Mouse (Mus musculus) kidney, embryonic 16.5 days (tissue): ENCODE measurements around the gene Trmt1. TPM values are rescaled to one million over a fixed set of nuclear protein-coding genes. Genes with fewer than 3 reads are reported as not detected.
A peak's percentile ranks its signal among the peaks of the same experiment; 100 is the strongest.

Experiments
- ATAC-seq: fragments of 200-750 bp; cut with Nextera tagmentation; 2 replicates; pipeline ENCODE4 v1.8.0; 2017; ENCODE audit warnings: moderate TSS enrichment; ENCODE audit not compliant: low FRiP score, low TSS enrichment
- H3K27ac ChIP-seq: fragments of 300-500 bp; sonication (generic); 2 replicates; pipeline ENCODE4 v1.5.1; 2014; ENCODE audit warnings: low read length
- H3K27me3 ChIP-seq: fragments of 300-500 bp; sonication (generic); 2 replicates; pipeline ENCODE4 v1.6.1; 2014; ENCODE audit warnings: low read length, control low read depth, mixed read lengths; ENCODE audit not compliant: insufficient read depth
- H3K36me3 ChIP-seq: fragments of 300-500 bp; sonication (generic); 2 replicates; pipeline ENCODE4 v1.6.1; 2014; ENCODE audit warnings: low read length, control low read depth, mixed read lengths; ENCODE audit not compliant: insufficient read depth
- H3K4me1 ChIP-seq: fragments of 300-500 bp; sonication (generic); 2 replicates; pipeline ENCODE4 v1.6.1; 2014; ENCODE audit warnings: low read length, control low read depth, mixed read lengths; ENCODE audit not compliant: insufficient read depth
- H3K4me2 ChIP-seq: fragments of 300-500 bp; sonication (generic); replicated peaks from 2 replicates; pipeline ENCODE4 v1.6.1; 2014; ENCODE audit warnings: low read depth, low read length
- H3K4me3 ChIP-seq: fragments of 300-500 bp; sonication (generic); 2 replicates; pipeline ENCODE4 v1.5.1; 2014; ENCODE audit warnings: mild to moderate bottlenecking, low read length
- H3K9ac ChIP-seq: fragments of 300-500 bp; sonication (generic); replicated peaks from 2 replicates; pipeline ENCODE4 v1.6.1; 2014; ENCODE audit warnings: low read length
- H3K9me3 ChIP-seq: fragments of 300-500 bp; sonication (generic); 2 replicates; pipeline ENCODE4 v1.6.1; 2016; ENCODE audit warnings: low read length, control low read depth
- WGBS: fragments of 180-500 bp; shearing (Covaris S2); extraction: QIAGEN DNeasy Blood & Tissue Kit; methylation state at CpG from one replicate; pipeline ENCODE4 v1.1.7; 2014; 5-methylcytosine and 5-hydroxymethylcytosine counted together
- polyA plus RNA-seq: library from polyadenylated mRNA; unstranded; fragments of >200 nt; fragmentation: Nextera tagmentation; extraction: Ambion mirVana; gene quantifications from 2 replicates; pipeline ENCODE4 v1.2.1, GENCODE M21; 2015

Trmt1 gene
- polyA plus RNA-seq, 1 experiment from 2014 or later: 81.5 TPM

DNA sequence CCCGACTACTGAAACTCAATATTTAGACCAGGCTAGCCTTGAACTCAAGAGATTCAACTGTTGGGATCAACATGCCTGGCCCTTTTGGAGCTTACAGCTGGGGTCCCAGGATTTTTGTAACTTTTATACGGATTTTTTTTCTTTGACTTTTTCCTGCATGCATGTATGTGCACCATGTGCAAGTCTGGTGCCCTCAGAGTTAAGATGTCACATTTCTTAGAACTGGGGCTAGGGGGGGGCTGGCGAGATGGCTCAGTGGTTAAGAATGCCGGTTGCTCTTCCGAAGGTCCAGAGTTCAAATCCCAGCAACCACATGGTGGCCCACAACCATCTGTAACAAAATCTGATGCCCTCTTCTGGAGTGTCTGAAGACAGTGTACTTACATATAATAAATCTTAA lies 14.4 kb downstream of the Trmt1 start:
- no peak overlapping the region for H3K9ac ChIP-seq
- H3K4me3 ChIP-seq: no peak overlapping the region
- peak overlapping the region; percentile 70 for H3K27ac ChIP-seq
- no peaks in the 10 kb centered on the region for H3K9me3 ChIP-seq
- ATAC-seq: no peak
- peaks cover 46% of the 10 kb centered on the region for H3K27me3 ChIP-seq
- H3K4me2 ChIP-seq: no peak overlapping the region
- 81% methylated on average over 5 of the region's 5 CpGs for WGBS
- peaks cover 29% of the 10 kb centered on the region for H3K4me1 ChIP-seq
- peaks cover 35% of the 10 kb centered on the region for H3K36me3 ChIP-seq

DNA sequence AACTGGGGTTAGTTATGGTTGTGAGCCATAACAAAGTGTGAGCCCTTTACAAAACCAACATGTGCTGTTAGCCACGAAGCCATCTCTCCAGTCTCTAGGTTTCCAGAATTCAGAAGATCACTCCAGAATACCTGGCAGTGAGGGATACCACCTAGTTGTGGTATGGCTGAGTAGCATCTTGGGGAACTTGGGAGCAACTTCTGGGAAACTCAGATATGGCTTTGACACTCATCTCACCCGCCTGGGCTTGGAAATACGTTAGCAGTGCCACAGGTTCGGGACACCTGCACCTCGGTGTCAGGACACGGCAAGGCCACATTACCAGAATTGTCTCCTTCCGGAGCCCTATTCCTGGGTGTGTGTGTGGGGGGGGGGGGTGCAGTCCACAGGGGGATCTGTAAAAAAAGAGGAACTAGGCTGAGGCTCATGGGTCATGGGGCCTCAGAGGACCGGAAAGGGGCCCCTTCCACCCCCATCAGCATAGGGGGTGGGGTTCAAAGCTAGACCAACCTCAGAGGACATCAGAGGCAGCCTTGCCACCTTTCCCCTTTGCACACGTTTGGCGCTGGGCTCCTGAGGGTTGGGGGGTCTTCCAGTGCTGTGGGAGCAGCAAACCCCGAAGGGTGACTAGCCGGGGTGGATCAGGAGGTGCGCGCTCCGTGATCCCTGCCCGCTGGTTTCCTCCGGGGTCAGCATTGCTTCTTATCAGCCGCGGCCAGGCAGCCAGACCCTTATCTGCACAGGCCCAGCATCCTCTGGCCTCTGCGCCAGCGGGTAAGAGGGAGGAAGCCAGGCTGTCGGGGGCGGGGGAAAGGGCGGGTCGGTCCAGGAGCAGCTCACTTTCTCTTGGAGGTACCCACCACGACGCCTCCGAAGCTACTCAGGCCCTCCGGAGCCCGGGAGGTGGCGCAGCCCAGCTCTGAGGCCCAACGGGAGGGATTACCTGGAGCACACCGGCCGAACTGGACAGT lies 15.1 kb downstream of the Trmt1 start, which contains the start of gene Lyl1:
TSS of gene Lyl1 (plus strand) at position 517 of the 971 bp plus-strand sequence.
- Histone ChIP-seq H3K4me2 (peak within 1 kb of the TSS; percentile 52), H3K4me1 (peaks cover 31% of the 10 kb centered on the region)

DNA sequence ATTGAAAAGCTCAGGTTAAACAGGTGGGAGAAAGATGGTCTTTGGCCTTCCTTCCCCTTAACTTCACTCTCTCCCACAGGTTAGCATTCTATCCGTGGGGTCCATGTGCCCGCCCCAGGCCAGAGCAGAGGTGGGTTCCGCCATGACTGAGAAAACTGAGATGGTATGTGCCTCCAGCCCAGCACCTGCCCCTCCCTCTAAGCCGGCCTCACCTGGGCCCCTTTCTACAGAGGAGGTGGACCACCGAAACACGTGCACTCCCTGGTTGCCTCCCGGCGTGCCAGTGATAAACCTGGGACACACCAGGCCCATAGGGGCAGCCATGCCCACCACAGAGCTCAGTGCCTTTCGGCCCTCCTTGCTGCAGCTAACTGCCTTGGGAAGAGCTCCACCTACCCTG lies 16.5 kb downstream of the Trmt1 start:
- Histone ChIP-seq H3K36me3 (peaks cover 20% of the 10 kb centered on the region), H3K4me2 (peak overlapping the region; percentile 52), H3K9me3 (no peaks in the 10 kb centered on the region), H3K4me3 (peak overlapping the region; percentile 40), H3K27ac (no peak overlapping the region; the same call in 1 of the 2 replicates), H3K27me3 (peaks cover 61% of the 10 kb centered on the region), H3K4me1 (peaks cover 44% of the 10 kb centered on the region), H3K9ac (peak overlapping the region; percentile 33)
- 74% methylated on average over 9 of the region's 9 CpGs for WGBS
- no peak for ATAC-seq

More for the DNA sequence above, 15.1 kb downstream of the Trmt1 start, which contains the start of gene Lyl1:
- H3K9ac ChIP-seq: peak within 1 kb of the TSS; percentile 48
- H3K9me3 ChIP-seq: no peaks in the 10 kb centered on the region
- peaks cover 33% of the 10 kb centered on the region for H3K36me3 ChIP-seq
- peak; percentile 69 for ATAC-seq
- H3K27me3 ChIP-seq: peaks cover 48% of the 10 kb centered on the region
- H3K27ac ChIP-seq: peak within 1 kb of the TSS; percentile 82
- WGBS: 9% methylated on average over 34 of the region's 34 CpGs
- H3K4me3 ChIP-seq: peak within 1 kb of the TSS; percentile 40

DNA sequence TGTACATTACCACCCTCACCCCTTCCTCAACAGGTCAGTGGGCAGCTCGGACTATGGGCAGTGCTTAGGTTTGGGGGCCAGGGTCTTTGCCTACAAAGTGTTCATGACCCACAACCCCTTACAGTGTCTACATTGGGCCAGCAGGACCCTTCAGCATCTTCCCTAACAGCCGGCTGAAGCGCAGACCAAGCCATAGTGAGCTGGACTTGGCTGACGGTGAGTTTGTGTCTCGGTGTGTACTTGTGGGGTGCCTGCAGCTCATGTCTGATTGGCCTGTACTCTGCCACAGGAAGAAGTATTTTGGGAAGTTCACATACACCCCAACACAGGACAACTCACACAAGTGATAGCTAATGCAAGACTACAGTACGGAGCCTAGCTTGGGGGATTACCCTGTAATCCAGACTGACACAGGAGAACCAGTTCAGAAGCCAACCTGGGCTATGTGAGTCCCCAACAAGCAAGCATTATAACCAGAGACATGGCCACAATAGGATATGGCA lies 16.9 kb downstream of the Trmt1 start:
- no peaks in the 10 kb centered on the region for H3K9me3 ChIP-seq
- H3K27ac ChIP-seq: no peak overlapping the region
- WGBS: 77% methylated on average over 6 of the region's 6 CpGs
- H3K4me1 ChIP-seq: peaks cover 48% of the 10 kb centered on the region
- no peak for ATAC-seq
- H3K4me3 ChIP-seq: peak overlapping the region; percentile 40
- no peak overlapping the region for H3K9ac ChIP-seq
- H3K27me3 ChIP-seq: peaks cover 65% of the 10 kb centered on the region
- H3K4me2 ChIP-seq: peak overlapping the region; percentile 52
- peaks cover 15% of the 10 kb centered on the region for H3K36me3 ChIP-seq

DNA sequence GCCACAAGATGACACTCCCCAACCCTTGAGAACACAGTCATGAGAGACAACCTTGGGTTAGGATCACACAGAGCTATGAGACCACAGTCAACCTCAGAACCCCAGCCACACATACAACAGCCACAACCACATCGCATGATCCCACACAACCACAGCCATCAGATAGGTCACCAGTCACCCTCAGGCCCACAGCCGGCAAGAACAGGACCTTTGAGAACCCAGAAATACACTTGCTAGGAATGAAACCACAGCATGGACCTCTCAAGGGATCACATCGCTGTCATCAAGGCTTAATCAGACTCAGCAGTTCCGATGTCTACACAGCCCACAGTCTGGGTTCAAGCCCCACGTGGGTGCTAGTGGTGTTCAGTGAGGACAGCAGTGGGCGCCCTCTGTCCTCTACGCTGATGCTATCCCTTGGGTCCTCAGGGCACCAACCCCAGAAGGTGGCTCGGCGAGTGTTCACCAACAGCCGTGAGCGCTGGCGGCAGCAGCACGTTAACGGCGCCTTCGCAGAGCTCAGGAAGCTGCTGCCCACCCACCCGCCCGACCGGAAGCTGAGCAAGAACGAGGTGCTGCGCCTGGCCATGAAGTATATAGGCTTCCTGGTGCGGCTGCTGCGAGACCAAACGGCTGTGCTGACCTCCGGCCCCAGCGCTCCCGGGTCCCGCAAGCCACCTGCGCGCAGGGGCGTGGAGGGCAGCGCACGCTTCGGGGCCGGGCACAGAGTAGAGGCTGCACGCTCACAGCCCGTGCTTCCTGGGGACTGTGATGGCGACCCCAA lies 17.6 kb downstream of the Trmt1 start:
- Histone ChIP-seq H3K4me2 (peak overlapping the region; percentile 52), H3K9ac (peak overlapping the region; percentile 44; the same call in 1 of the 2 replicates), H3K9me3 (no peaks in the 10 kb centered on the region), H3K4me1 (peaks cover 53% of the 10 kb centered on the region), H3K27me3 (peaks cover 72% of the 10 kb centered on the region), H3K4me3 (peak overlapping the region; percentile 32), H3K36me3 (peaks cover 9% of the 10 kb centered on the region), H3K27ac (peak overlapping the region; percentile 31; the same call in 1 of the 2 replicates)
- ATAC-seq: no peak
- 11% methylated on average over 38 of the region's 38 CpGs for WGBS

DNA sequence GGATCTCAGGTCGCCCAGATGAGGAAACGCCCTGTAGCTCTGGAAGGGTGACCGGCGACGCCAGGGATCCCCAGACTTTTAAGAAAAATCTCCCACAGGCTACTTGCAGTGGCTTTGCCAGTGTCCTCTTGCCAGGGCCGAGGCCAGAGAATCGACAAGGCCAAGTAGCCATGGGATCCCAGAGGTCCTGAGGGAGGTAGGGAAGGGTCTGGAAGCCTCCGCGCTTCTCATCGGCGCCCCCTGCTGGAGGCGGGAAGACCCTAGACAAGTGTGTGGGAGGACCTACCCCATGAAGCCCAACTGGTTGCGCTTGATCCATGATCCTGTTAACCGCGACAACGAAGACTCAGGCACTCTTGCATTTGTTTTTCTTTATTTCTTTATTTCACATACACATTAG lies 18.2 kb downstream of the Trmt1 start:
- peak overlapping the region; percentile 32 for H3K4me3 ChIP-seq
- 0 out of 2 replicates have a peak overlapping the region, but pooled peaks have one; percentile 31 for H3K27ac ChIP-seq
- no peaks in the 10 kb centered on the region for H3K9me3 ChIP-seq
- 3% methylated on average over 16 of the region's 16 CpGs for WGBS
- peaks cover 2% of the 10 kb centered on the region; the same call in 1 of the 2 replicates for H3K36me3 ChIP-seq
- peaks cover 55% of the 10 kb centered on the region for H3K4me1 ChIP-seq
- H3K27me3 ChIP-seq: peaks cover 78% of the 10 kb centered on the region
- H3K9ac ChIP-seq: peak overlapping the region; percentile 3; the same call in 1 of the 2 replicates
- peak overlapping the region; percentile 52 for H3K4me2 ChIP-seq
- ATAC-seq: no peak

DNA sequence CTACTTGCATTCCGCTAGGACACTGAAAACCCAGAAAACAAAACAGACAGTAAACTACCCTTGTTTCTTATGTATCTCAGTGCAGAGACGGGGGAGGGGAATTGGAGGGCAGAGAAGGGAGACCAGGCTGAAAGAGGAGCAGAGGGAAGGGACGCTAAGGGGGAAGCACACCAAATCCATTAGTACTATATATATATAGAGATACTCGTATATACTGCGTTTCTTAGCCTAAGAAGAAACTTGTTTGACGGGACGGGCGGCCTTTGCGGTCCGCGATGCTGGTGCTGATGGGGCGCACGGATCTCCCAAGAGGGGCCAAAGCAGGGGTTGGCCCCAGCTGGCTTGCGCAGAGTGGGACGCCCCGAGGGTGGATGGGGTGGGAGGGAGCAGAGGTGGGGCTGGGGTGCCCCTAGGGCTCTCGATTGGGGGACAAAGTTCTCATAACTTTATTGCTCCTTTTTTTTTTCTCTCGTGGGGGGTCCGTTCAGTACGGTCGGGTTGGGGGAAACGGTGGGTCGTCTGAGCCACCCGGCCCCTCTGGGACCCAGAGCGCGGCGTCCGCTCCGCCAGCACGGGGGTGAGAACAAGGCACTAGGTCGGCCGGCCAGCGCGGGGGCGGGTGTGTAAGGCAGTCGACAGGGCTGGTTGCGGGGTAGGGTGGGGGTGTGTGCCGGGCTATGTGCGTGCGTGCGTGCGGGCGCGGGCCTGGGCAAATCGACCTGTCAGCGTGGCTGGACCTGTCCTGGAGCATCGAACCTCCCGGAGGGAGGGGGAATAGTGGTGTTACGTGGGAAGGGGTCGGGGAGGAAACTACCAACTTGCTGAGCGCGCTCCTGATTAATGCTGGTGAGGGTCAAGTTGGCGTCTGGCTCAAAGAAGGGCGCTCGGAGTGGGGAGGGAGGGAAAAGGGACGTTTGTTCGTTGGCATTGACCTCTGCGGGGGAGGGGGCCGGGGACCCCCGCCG lies 19.0 kb downstream of the Trmt1 start:
- Histone ChIP-seq H3K4me3 (peak overlapping the region; percentile 31), H3K9ac (peak overlapping the region; percentile 53), H3K4me1 (peaks cover 55% of the 10 kb centered on the region), H3K27ac (no peak overlapping the region), H3K27me3 (peaks cover 78% of the 10 kb centered on the region), H3K9me3 (no peaks in the 10 kb centered on the region), H3K4me2 (peak overlapping the region; percentile 52), H3K36me3 (no peaks in the 10 kb centered on the region)
- no peak for ATAC-seq
- 3% methylated on average over 59 of the region's 61 CpGs for WGBS

DNA sequence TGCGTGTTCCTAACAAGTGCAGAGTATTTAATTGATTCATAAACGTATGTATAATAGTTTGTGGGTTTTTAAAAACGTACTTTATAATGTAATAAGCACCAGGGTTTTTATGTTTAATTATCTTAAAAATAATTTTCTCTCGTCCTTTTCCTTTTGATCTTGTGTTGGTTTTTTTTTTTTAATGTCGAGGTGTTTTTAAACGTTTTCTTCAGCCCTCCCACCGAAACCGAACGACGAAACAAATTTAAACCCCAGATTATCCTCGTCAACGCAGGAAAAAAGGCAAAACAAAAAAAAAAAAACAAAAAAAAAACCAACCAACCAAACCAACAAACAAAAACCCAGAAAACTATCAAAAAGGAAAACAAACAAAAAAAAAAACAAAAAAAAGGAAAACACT lies 19.9 kb downstream of the Trmt1 start:
- Histone ChIP-seq H3K9me3 (no peaks in the 10 kb centered on the region), H3K9ac (0 out of 2 replicates have a peak overlapping the region, but pooled peaks have one; percentile 53), H3K4me1 (peaks cover 57% of the 10 kb centered on the region), H3K4me3 (peak overlapping the region; percentile 31; the same call in 1 of the 2 replicates), H3K27me3 (peaks cover 77% of the 10 kb centered on the region), H3K4me2 (peak overlapping the region; percentile 52), H3K36me3 (no peaks in the 10 kb centered on the region), H3K27ac (no peak overlapping the region)
- ATAC-seq: no peak
- 8% methylated on average over 12 of the region's 12 CpGs for WGBS
